ENCODE assay signal across 8 mouse cellular contexts in the genomic region with DNA sequence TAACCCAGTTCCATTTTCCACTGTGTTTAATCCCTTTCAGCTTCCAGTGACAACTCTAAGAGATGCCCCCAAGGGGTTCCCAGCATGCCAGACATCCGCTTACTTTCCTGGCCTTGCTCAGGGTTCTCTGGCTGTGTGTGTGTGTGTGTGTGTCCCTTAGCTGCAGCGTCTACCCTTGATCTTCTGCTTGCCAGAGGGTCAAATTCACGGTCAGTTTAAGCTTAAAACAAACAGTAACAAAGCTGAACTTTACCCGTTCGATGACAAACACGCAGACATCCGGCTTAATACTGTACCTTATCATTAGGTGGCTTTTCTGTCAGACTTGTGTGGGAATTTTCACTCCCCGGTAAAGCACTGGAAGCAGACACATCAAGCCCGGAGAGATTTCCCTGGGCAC. TPM values are rescaled to one million over a fixed set of nuclear protein-coding genes. Genes with fewer than 3 reads are reported as not detected.
DNase-seq lines count a peak whose midpoint lies in the region; ATAC-seq and TF ChIP-seq lines count a peak whose summit lies in the region.

A gene (plus strand): TSS at position 281 of the 400 bp plus-strand sequence.

- H3K4me1 ChIP-seq in kidney, embryonic 14.5 days (ENCODE audit: control insufficient read depth, insufficient read depth, low read length): no peaks in the 10 kb centered on the region
- H3K4me1 ChIP-seq in embryonic facial prominence, embryonic 13.5 days: no peaks in the 10 kb centered on the region
- no peaks in the 10 kb centered on the region for H3K4me1 ChIP-seq in hindbrain, postnatal 0 days (ENCODE audit: insufficient read depth, low read length)
- H3K4me1 ChIP-seq in liver, embryonic 16.5 days (ENCODE audit: control insufficient read depth, low read depth, low read length): peaks cover 20% of the 10 kb centered on the region

- no peak within 1 kb of the TSS for H3K9ac ChIP-seq in kidney, embryonic 14.5 days (ENCODE audit: low read depth, low read length)
- no peak within 1 kb of the TSS for H3K9ac ChIP-seq in embryonic facial prominence, embryonic 13.5 days
- H3K9ac ChIP-seq in hindbrain, postnatal 0 days (replicated peaks; ENCODE audit: low read length): no peak within 1 kb of the TSS
- no peak within 1 kb of the TSS for H3K9ac ChIP-seq in liver, embryonic 16.5 days (ENCODE audit: low read depth, low read length)

- TF ChIP-seq CTCF in hindbrain, postnatal 0 days (IDR thresholded peaks at IDR 0.05; ENCODE audit: low read depth): no peak

- H3K27me3 ChIP-seq in kidney, embryonic 14.5 days (ENCODE audit: control insufficient read depth, insufficient read depth, low read length): peaks cover 6% of the 10 kb centered on the region
- H3K27me3 ChIP-seq in embryonic facial prominence, embryonic 13.5 days: peaks cover 7% of the 10 kb centered on the region
- no peaks in the 10 kb centered on the region for H3K27me3 ChIP-seq in hindbrain, postnatal 0 days (ENCODE audit: insufficient read depth, low read length)
- no peaks in the 10 kb centered on the region for H3K27me3 ChIP-seq in liver, embryonic 16.5 days (ENCODE audit: control insufficient read depth, insufficient read depth, low read depth, low read length)

- no peak for ATAC-seq in kidney, embryonic 14.5 days (ENCODE audit: low FRiP score, low TSS enrichment)
- no peak for ATAC-seq in embryonic facial prominence, embryonic 13.5 days (ENCODE audit: insufficient number of reproducible peaks, insufficient read depth, low FRiP score, low TSS enrichment, low read depth)
- no peak for ATAC-seq in hindbrain, postnatal 0 days
- ATAC-seq in liver, embryonic 16.5 days (ENCODE audit: low read depth): peak; percentile 55

- H3K9me3 ChIP-seq in kidney, embryonic 14.5 days (ENCODE audit: control insufficient read depth, low read length): no peaks in the 10 kb centered on the region
- H3K9me3 ChIP-seq in embryonic facial prominence, embryonic 13.5 days: no peaks in the 10 kb centered on the region
- no peaks in the 10 kb centered on the region for H3K9me3 ChIP-seq in hindbrain, postnatal 0 days (ENCODE audit: low read length)
- H3K9me3 ChIP-seq in liver, embryonic 16.5 days (replicated peaks; ENCODE audit: control insufficient read depth, low read length): no peaks in the 10 kb centered on the region

- 65% methylated on average over 9 of the region's 9 CpGs for WGBS in kidney, embryonic 14.5 days
- WGBS in embryonic facial prominence, embryonic 13.5 days: 45% methylated on average over 9 of the region's 9 CpGs
- 73% methylated on average over 9 of the region's 9 CpGs for WGBS in hindbrain, postnatal 0 days
- 54% methylated on average over 9 of the region's 9 CpGs for WGBS in liver, embryonic 16.5 days (ENCODE audit: insufficient replicate concordance)

- no peak within 1 kb of the TSS for H3K4me2 ChIP-seq in kidney, embryonic 14.5 days (replicated peaks; ENCODE audit: low read depth, low read length)
- H3K4me2 ChIP-seq in embryonic facial prominence, embryonic 13.5 days: no peak within 1 kb of the TSS
- H3K4me2 ChIP-seq in hindbrain, postnatal 0 days (ENCODE audit: low read depth, low read length): no peak within 1 kb of the TSS
- peak within 1 kb of the TSS; percentile 22; the same call in 1 of the 2 replicates for H3K4me2 ChIP-seq in liver, embryonic 16.5 days (ENCODE audit: low read depth, low read length)

- H3K36me3 ChIP-seq in kidney, embryonic 14.5 days (ENCODE audit: control insufficient read depth, insufficient read depth, low read length): no peaks in the 10 kb centered on the region
- H3K36me3 ChIP-seq in embryonic facial prominence, embryonic 13.5 days: no peaks in the 10 kb centered on the region
- no peaks in the 10 kb centered on the region for H3K36me3 ChIP-seq in hindbrain, postnatal 0 days (ENCODE audit: insufficient read depth, low read length)
- H3K36me3 ChIP-seq in liver, embryonic 16.5 days (ENCODE audit: control insufficient read depth, insufficient read depth): no peaks in the 10 kb centered on the region

- H3K4me3 ChIP-seq in kidney, embryonic 14.5 days (ENCODE audit: low read length): no peak within 1 kb of the TSS
- H3K4me3 ChIP-seq in embryonic facial prominence, embryonic 13.5 days: no peak within 1 kb of the TSS
- no peak within 1 kb of the TSS for H3K4me3 ChIP-seq in hindbrain, postnatal 0 days (ENCODE audit: low read length)
- peak within 1 kb of the TSS; percentile 50 for H3K4me3 ChIP-seq in liver, embryonic 16.5 days (ENCODE audit: low read depth, low read length)

- peak; percentile 72 for DNase-seq in kidney, adult 9 months
- DNase-seq in hindbrain, postnatal 0 days (ENCODE audit: low spot score): no peak
- DNase-seq in lung, postnatal 14 days: no peak
- DNase-seq in T-cell, adult 2 months (ENCODE audit: low spot score): no peak
- no peak for DNase-seq in adipocyte (ENCODE audit: low spot score)

- H3K27ac ChIP-seq in kidney, embryonic 14.5 days (ENCODE audit: low read depth, low read length): no peak within 1 kb of the TSS
- H3K27ac ChIP-seq in embryonic facial prominence, embryonic 13.5 days: no peak within 1 kb of the TSS
- no peak within 1 kb of the TSS for H3K27ac ChIP-seq in hindbrain, postnatal 0 days
- H3K27ac ChIP-seq in liver, embryonic 16.5 days (ENCODE audit: low read length): peak within 1 kb of the TSS; percentile 79

RNA-seq across cellular contexts. Expression of the gene that starts here (rescaled TPM):
- polyA plus RNA-seq in kidney, embryonic 14.5 days (2014; fragmentation: Nextera tagmentation; extraction: Ambion mirVana): 8.0 and 16.5 TPM in 2 replicates
- polyA plus RNA-seq in embryonic facial prominence, embryonic 13.5 days (2015; fragmentation: Nextera tagmentation; extraction: Ambion mirVana): 23.7 and 31.9 TPM in 2 replicates
- 102 and 108 TPM in 2 replicates for total RNA-seq in hindbrain, postnatal 0 days (2014; rRNA removed)
- polyA plus RNA-seq in hindbrain, postnatal 0 days (2015; fragmentation: Nextera tagmentation; extraction: Ambion mirVana): 134 and 137 TPM in 2 replicates
- 88.4 and 98.4 TPM in 2 replicates for polyA plus RNA-seq in liver, embryonic 16.5 days (2015; fragmentation: Nextera tagmentation; extraction: Ambion mirVana)
